Mouse (Mus musculus): Measurements from ENCODE around the gene Ptprn2. TPM values are rescaled to one million over a fixed set of nuclear protein-coding genes. Genes with fewer than 3 reads are reported as not detected.

The Ptprn2 gene
- polyA plus RNA-seq, 1 experiment = 0.95 TPM

DNA sequence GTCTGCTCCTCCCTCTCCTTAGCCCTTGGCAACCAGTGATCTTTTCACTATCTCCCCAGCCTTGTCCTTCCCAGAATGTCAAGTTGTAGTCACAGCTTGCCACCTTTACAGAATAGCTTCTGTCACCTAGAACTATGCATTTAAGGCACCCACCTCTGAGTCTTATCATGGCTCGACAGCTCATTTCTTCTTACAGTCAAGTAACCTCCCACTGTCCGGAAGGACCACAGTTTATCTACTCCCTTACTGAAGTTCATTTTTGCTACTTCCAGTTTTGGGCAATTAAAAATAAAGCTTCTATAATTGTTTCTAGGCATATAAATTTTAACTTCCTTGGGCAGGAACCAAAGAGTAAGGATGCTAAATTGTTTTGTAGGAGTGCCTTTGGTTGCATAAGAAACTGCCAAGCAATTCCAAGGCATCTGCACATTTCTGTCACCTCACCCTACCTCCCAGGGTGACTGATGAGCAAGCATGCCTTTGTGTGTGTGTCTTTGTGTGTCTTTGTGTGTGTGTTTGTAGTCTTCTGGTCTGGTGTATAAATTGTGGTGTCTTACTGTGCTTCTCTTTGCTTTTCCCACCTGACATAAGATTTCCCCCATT lies 516.1 kb downstream of the Ptprn2 start:
- TF ChIP-seq CTCF (IDR thresholded peaks at IDR 0.05; ENCODE audit: insufficient read depth, low read length) (no peak), POLR2A (IDR thresholded peaks at IDR 0.05; ENCODE audit: borderline replicate concordance, extremely low read depth, low read depth, low read length) (no peak)
- no peak for DNase-seq
- 70% methylated on average over 2 of the region's 2 CpGs for WGBS
- Histone ChIP-seq H3K4me3 (replicated peaks; ENCODE audit: extremely low read depth, low read depth, low read length) (no peak overlapping the region), H3K4me1 (ENCODE audit: control insufficient read depth, insufficient read depth, low read length) (no peaks in the 10 kb centered on the region)

GRCm38 (mm10) chr12:117016753-117017595 lies 531.5 kb downstream of the Ptprn2 start:
- no peak for DNase-seq
- no peak for TF ChIP-seq POLR2A (IDR thresholded peaks at IDR 0.05; ENCODE audit: borderline replicate concordance, extremely low read depth, low read depth, low read length)
- WGBS = 78% methylated on average over 15 of the region's 15 CpGs
- Histone ChIP-seq H3K4me3 (replicated peaks; ENCODE audit: extremely low read depth, low read depth, low read length) (no peak overlapping the region), H3K4me1 (ENCODE audit: control insufficient read depth, insufficient read depth, low read length) (no peaks in the 10 kb centered on the region)

DNA sequence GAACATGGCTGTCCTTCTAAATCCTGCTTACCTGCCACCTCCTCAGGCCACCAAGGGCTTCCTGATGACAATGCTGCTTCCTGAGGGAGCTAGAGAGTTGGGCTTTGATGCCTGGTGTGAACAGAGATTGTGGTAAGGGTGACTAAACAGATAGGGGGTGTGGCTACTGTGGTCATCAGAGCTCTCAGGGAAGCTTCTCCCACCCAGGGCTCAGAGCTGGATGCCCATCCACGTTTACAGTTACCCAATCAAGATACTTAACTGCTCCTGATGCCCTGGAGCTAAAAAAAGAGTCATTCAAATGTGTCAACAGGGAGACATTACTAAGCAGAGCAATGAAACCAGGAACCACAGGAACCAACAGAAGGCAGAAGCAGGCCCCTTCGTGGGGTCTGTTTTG lies 532.4 kb downstream of the Ptprn2 start:
- Histone ChIP-seq H3K4me3 (replicated peaks; ENCODE audit: extremely low read depth, low read depth, low read length) (no peak overlapping the region), H3K4me1 (ENCODE audit: control insufficient read depth, insufficient read depth, low read length) (no peaks in the 10 kb centered on the region)
- TF ChIP-seq POLR2A (IDR thresholded peaks at IDR 0.05; ENCODE audit: borderline replicate concordance, extremely low read depth, low read depth, low read length) (no peak), CTCF (IDR thresholded peaks at IDR 0.05; ENCODE audit: insufficient read depth, low read length) (no peak)
- WGBS = 25% methylated on average over 2 of the region's 2 CpGs
- no peak for DNase-seq

GRCm38 (mm10) chr12:117023235-117023634 lies 537.7 kb downstream of the Ptprn2 start:
- TF ChIP-seq CTCF (IDR thresholded peaks at IDR 0.05; ENCODE audit: insufficient read depth, low read length) = no peak
- no peak for TF ChIP-seq POLR2A (IDR thresholded peaks at IDR 0.05; ENCODE audit: borderline replicate concordance, extremely low read depth, low read depth, low read length)
- DNase-seq = no peak
- 62% methylated on average over 4 of the region's 4 CpGs for WGBS
- Histone ChIP-seq H3K4me1 (ENCODE audit: control insufficient read depth, insufficient read depth, low read length) (no peaks in the 10 kb centered on the region), H3K4me3 (replicated peaks; ENCODE audit: extremely low read depth, low read depth, low read length) (no peak overlapping the region)

GRCm38 (mm10) chr12:117024916-117025315 lies 539.4 kb downstream of the Ptprn2 start:
- no peak for DNase-seq
- WGBS = 54% methylated on average over 4 of the region's 4 CpGs
- no peak for TF ChIP-seq POLR2A (IDR thresholded peaks at IDR 0.05; ENCODE audit: borderline replicate concordance, extremely low read depth, low read depth, low read length)
- TF ChIP-seq CTCF (IDR thresholded peaks at IDR 0.05; ENCODE audit: insufficient read depth, low read length) = no peak
- Histone ChIP-seq H3K4me1 (ENCODE audit: control insufficient read depth, insufficient read depth, low read length) (no peaks in the 10 kb centered on the region), H3K4me3 (replicated peaks; ENCODE audit: extremely low read depth, low read depth, low read length) (no peak overlapping the region)

- H3K4me3 ChIP-seq (replicated peaks; ENCODE audit: extremely low read depth, low read depth, low read length) = no peak overlapping the region
- TF ChIP-seq CTCF (IDR thresholded peaks at IDR 0.05; ENCODE audit: insufficient read depth, low read length) (no peak), POLR2A (IDR thresholded peaks at IDR 0.05; ENCODE audit: borderline replicate concordance, extremely low read depth, low read depth, low read length) (no peak)
- no peaks in the 10 kb centered on the region for H3K4me1 ChIP-seq (ENCODE audit: control insufficient read depth, insufficient read depth, low read length)
- DNase-seq = no peak
These were observed 540.2 kb downstream of the Ptprn2 start for GRCm38 (mm10) chr12:117025676-117026075.

DNA sequence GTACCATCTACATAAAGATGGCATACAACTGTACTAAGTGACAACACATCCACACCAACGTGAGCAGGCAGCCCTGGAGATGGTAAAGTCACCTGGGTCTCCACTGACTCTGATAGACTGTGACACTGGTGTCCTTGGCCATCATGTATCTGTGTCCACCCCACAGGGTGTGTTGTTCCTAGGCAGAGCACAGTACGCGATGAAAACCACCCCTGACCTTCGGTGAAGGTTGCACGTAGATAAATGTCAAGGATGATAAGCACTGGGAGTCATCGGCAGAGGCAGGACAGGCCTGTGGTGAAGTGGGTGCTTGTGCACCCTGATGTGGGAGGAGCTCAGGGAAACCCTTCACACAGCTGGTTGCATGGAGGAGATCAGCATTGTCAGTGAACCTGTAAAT lies 541.8 kb downstream of the Ptprn2 start:
- no peaks in the 10 kb centered on the region for H3K4me1 ChIP-seq (ENCODE audit: control insufficient read depth, insufficient read depth, low read length)
- 77% methylated on average over 6 of the region's 6 CpGs for WGBS
- DNase-seq = no peak
- TF ChIP-seq CTCF (IDR thresholded peaks at IDR 0.05; ENCODE audit: insufficient read depth, low read length) (no peak), POLR2A (IDR thresholded peaks at IDR 0.05; ENCODE audit: borderline replicate concordance, extremely low read depth, low read depth, low read length) (no peak)
- no peak overlapping the region for H3K4me3 ChIP-seq (replicated peaks; ENCODE audit: extremely low read depth, low read depth, low read length)

DNA sequence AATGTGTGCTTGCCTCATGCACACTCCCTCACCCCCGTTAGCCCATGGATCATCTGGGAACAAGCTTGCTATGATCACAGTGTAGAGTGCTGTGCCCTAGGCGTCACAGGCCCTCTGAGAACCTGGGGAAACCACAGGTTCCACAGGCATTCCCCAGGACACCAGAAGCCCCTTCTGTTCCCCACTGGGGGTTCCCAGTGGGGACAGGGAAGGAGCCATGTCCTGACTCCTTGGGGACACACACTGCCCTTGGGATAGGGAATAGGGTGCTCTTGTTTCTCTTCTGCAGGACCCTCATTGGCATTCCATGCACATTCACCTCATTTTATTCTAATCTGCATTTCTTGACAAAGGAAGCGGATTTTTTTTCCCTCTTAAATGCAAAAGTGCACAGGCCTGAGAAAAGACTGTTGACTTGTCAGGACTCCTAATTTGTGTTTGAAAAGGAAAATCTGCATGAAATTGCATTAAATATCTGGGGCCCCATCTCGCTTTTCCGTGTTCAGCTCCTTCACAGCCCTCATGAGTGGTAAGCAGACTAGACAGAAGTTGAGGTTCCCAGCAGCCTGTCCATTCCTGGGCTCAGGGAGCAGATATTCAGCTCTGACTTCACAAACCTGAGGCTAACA lies 542.9 kb downstream of the Ptprn2 start:
- WGBS = 76% methylated on average over 5 of the region's 5 CpGs
- H3K4me1 ChIP-seq (ENCODE audit: control insufficient read depth, insufficient read depth, low read length) = no peaks in the 10 kb centered on the region
- DNase-seq = no peak
- no peak for TF ChIP-seq POLR2A (IDR thresholded peaks at IDR 0.05; ENCODE audit: borderline replicate concordance, extremely low read depth, low read depth, low read length)
- TF ChIP-seq CTCF (IDR thresholded peaks at IDR 0.05; ENCODE audit: insufficient read depth, low read length) = no peak
- no peak overlapping the region for H3K4me3 ChIP-seq (replicated peaks; ENCODE audit: extremely low read depth, low read depth, low read length)

DNA sequence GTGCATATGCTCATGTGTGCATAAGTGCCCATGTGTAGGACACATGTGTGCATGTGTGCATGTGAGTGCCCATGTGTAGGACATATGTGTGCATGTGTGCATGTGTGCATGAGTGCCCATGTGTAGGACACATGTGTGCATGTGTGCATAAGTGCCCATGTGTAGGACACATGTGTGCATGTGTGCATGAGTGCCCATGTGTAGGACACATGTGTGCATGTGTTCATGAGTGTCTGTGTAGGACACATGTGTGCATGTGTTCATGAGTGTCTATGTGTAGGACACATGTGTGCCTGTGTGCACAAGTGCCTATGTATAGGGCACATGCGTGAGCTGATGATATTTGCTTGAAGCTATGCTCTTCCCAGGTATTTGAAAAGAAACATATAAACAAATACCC lies 547.7 kb downstream of the Ptprn2 start:
- Histone ChIP-seq H3K4me3 (replicated peaks; ENCODE audit: extremely low read depth, low read depth, low read length) (no peak overlapping the region), H3K4me1 (ENCODE audit: control insufficient read depth, insufficient read depth, low read length) (no peaks in the 10 kb centered on the region)
- DNase-seq = no peak
- TF ChIP-seq POLR2A (IDR thresholded peaks at IDR 0.05; ENCODE audit: borderline replicate concordance, extremely low read depth, low read depth, low read length) (no peak), CTCF (IDR thresholded peaks at IDR 0.05; ENCODE audit: insufficient read depth, low read length) (no peak)
- WGBS = 92% methylated on average over 1 of the region's 1 CpGs

Data from lung, adult 2 months (tissue).